In the genomic region with DNA sequence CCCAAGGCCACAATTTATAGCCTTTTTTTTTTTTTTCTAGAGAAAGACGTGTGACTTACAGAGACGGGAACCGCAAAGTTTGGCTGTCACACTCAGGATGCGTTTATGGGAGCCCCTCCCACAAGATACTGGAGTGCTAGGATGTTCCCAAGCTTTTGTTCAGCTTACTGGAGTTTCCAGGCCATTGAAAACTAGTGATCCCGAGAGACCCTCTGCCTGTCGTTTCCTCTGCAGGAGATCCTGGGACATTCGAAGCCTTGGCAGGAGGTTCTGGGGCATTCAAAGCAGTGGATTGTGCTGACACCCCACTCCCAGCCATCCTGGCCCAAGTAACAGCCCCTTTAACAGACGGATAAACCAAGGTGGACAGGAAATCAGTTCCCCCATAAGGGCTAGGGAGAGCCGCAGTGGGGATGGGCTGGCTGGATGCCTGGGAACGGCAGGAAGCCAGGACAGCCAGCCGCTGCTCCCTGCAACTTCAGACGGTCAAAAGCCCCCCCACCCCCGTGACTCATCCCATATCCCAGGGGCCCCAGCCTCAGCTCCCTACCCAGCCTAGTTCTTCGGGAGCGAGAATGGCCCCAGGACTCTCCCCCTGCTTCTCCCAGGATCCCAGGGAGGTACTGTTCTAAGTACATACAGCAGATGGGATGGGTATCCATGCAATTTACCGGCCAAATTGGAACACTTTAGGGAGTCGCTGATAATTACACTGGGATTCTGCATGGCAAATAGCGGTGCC, we compare ENCODE assay signal across 8 mouse cellular contexts. TPM values are rescaled to one million over a fixed set of nuclear protein-coding genes. Genes with fewer than 3 reads are reported as not detected.
A peak's percentile ranks its signal among the peaks of the same experiment; 100 is the strongest.
DNase-seq lines count a peak whose midpoint lies in the region; ATAC-seq and TF ChIP-seq lines count a peak whose summit lies in the region.

No protein-coding gene starts in this region.

- peak; percentile 32; the same call in 1 of the 2 replicates for ATAC-seq in embryonic facial prominence, embryonic 11.5 days (replicated peaks; ENCODE audit: insufficient number of reproducible peaks, low FRiP score, low TSS enrichment, low read depth)
- ATAC-seq in heart, embryonic 12.5 days (ENCODE audit: insufficient number of reproducible peaks, low FRiP score), result peak; percentile 44
- no peak for ATAC-seq in midbrain, embryonic 15.5 days (replicated peaks)

- H3K9me3 ChIP-seq in embryonic facial prominence, embryonic 11.5 days (replicated peaks; ENCODE audit: control insufficient read depth, low read length), result no peaks in the 10 kb centered on the region
- H3K9me3 ChIP-seq in heart, embryonic 12.5 days (replicated peaks), result no peaks in the 10 kb centered on the region
- no peaks in the 10 kb centered on the region for H3K9me3 ChIP-seq in midbrain, embryonic 15.5 days

- no peak for TF ChIP-seq CTCF in kidney, adult 2 months (conservative IDR thresholded peaks at IDR 0.05; ENCODE audit: insufficient read depth, insufficient read length, low read depth, low read length)
- TF ChIP-seq CTCF in thymus, adult 2 months (IDR thresholded peaks at IDR 0.05; ENCODE audit: borderline replicate concordance, control insufficient read depth, extremely low read depth, insufficient read depth, low read length, poor library complexity), result no peak

- H3K4me2 ChIP-seq in embryonic facial prominence, embryonic 11.5 days (ENCODE audit: low read depth, low read length), result peak overlapping the region; percentile 38
- peak overlapping the region; percentile 68 for H3K4me2 ChIP-seq in heart, embryonic 12.5 days
- peak overlapping the region; percentile 42 for H3K4me2 ChIP-seq in midbrain, embryonic 15.5 days

- H3K4me3 ChIP-seq in kidney, adult 2 months (ENCODE audit: insufficient read depth, low read depth, low read length), result peak overlapping the region; percentile 55
- H3K4me3 ChIP-seq in embryonic facial prominence, embryonic 11.5 days (ENCODE audit: low read depth, low read length), result peak overlapping the region; percentile 14; the same call in 1 of the 2 replicates
- H3K4me3 ChIP-seq in heart, embryonic 12.5 days, result peak overlapping the region; percentile 35
- peak overlapping the region; percentile 18; the same call in 1 of the 2 replicates for H3K4me3 ChIP-seq in midbrain, embryonic 15.5 days
- no peak overlapping the region for H3K4me3 ChIP-seq in thymus, adult 2 months (ENCODE audit: control insufficient read depth, insufficient read depth, low read length)

- H3K36me3 ChIP-seq in kidney, adult 2 months (ENCODE audit: control insufficient read depth, insufficient read depth, low read length), result no peaks in the 10 kb centered on the region
- H3K36me3 ChIP-seq in embryonic facial prominence, embryonic 11.5 days (replicated peaks; ENCODE audit: control insufficient read depth, insufficient read depth, low read depth, low read length), result no peaks in the 10 kb centered on the region
- no peaks in the 10 kb centered on the region for H3K36me3 ChIP-seq in heart, embryonic 12.5 days
- no peaks in the 10 kb centered on the region for H3K36me3 ChIP-seq in midbrain, embryonic 15.5 days (replicated peaks)
- no peaks in the 10 kb centered on the region for H3K36me3 ChIP-seq in thymus, adult 2 months (ENCODE audit: control insufficient read depth, insufficient read depth, low read length)

- H3K4me1 ChIP-seq in kidney, adult 2 months (ENCODE audit: control insufficient read depth, insufficient read depth, low read length), result peaks cover 8% of the 10 kb centered on the region; the same call in 1 of the 2 replicates
- peaks cover 2% of the 10 kb centered on the region; the same call in 1 of the 2 replicates for H3K4me1 ChIP-seq in embryonic facial prominence, embryonic 11.5 days (ENCODE audit: control insufficient read depth, insufficient read depth, low read length)
- peaks cover 36% of the 10 kb centered on the region for H3K4me1 ChIP-seq in heart, embryonic 12.5 days (replicated peaks)
- peaks cover 27% of the 10 kb centered on the region for H3K4me1 ChIP-seq in midbrain, embryonic 15.5 days
- peaks cover 17% of the 10 kb centered on the region for H3K4me1 ChIP-seq in thymus, adult 2 months (replicated peaks; ENCODE audit: control insufficient read depth, insufficient read depth, low read length)

- 0 out of 2 replicates have a peak overlapping the region, but pooled peaks have one; percentile 33 for H3K27ac ChIP-seq in kidney, adult 2 months (ENCODE audit: insufficient read depth, low read depth, low read length)
- no peak overlapping the region for H3K27ac ChIP-seq in embryonic facial prominence, embryonic 11.5 days (replicated peaks; ENCODE audit: low read depth, low read length)
- peak overlapping the region; percentile 72; the same call in 1 of the 2 replicates for H3K27ac ChIP-seq in heart, embryonic 12.5 days (ENCODE audit: poor library complexity, severe bottlenecking)
- no peak overlapping the region for H3K27ac ChIP-seq in midbrain, embryonic 15.5 days
- H3K27ac ChIP-seq in thymus, adult 2 months (ENCODE audit: control insufficient read depth, insufficient read depth, low read length), result no peak overlapping the region

- TF ChIP-seq POLR2A in kidney, adult 2 months (IDR thresholded peaks at IDR 0.05; ENCODE audit: low read depth, low read length), result no peak
- TF ChIP-seq POLR2A in thymus, adult 2 months (IDR thresholded peaks at IDR 0.05; ENCODE audit: control insufficient read depth, extremely low read depth, insufficient read depth, low read length, poor library complexity), result no peak

- H3K9ac ChIP-seq in embryonic facial prominence, embryonic 11.5 days (replicated peaks; ENCODE audit: low read length), result peak overlapping the region; percentile 10; the same call in 1 of the 2 replicates
- H3K9ac ChIP-seq in heart, embryonic 12.5 days, result peak overlapping the region; percentile 55
- no peak overlapping the region; the same call in 1 of the 2 replicates for H3K9ac ChIP-seq in midbrain, embryonic 15.5 days

- 26% methylated on average over 18 of the region's 18 CpGs for WGBS in kidney, adult 2 months
- 25% methylated on average over 18 of the region's 18 CpGs for WGBS in embryonic facial prominence, embryonic 11.5 days
- WGBS in heart, embryonic 12.5 days, result 19% methylated on average over 18 of the region's 18 CpGs
- WGBS in midbrain, embryonic 15.5 days, result 15% methylated on average over 18 of the region's 18 CpGs
- WGBS in thymus, adult 2 months, result 61% methylated on average over 18 of the region's 18 CpGs

- no peaks in the 10 kb centered on the region for H3K27me3 ChIP-seq in kidney, adult 2 months (replicated peaks; ENCODE audit: control insufficient read depth, insufficient read depth, low read length)
- no peaks in the 10 kb centered on the region for H3K27me3 ChIP-seq in embryonic facial prominence, embryonic 11.5 days (ENCODE audit: control insufficient read depth, insufficient read depth, low read length)
- no peaks in the 10 kb centered on the region for H3K27me3 ChIP-seq in heart, embryonic 12.5 days (replicated peaks)
- H3K27me3 ChIP-seq in midbrain, embryonic 15.5 days (replicated peaks), result no peaks in the 10 kb centered on the region
- H3K27me3 ChIP-seq in thymus, adult 2 months (ENCODE audit: control insufficient read depth, insufficient read depth, low read length), result no peaks in the 10 kb centered on the region

- peak; percentile 31 for DNase-seq in kidney, adult 2 months
- no peak for DNase-seq in kidney, adult 9 months
- no peak for DNase-seq in embryonic facial prominence, embryonic 11.5 days (ENCODE audit: low spot score)
- peak; percentile 37 to 61 for DNase-seq in kidney, postnatal 25 days
- no peak for DNase-seq in spleen, adult 18-20 months
- no peak for DNase-seq in thymus, adult 2 months

RNA-seq across cellular contexts. Expression of a gene that starts 33.3 kb away (rescaled TPM):
- polyA plus RNA-seq in kidney, adult 2 months (2012; rRNA removed), result 217 and 221 TPM in 2 replicates
- 2.2 and 4.3 TPM in 2 replicates for polyA plus RNA-seq in embryonic facial prominence, embryonic 11.5 days (2014; fragmentation: Nextera tagmentation; extraction: Ambion mirVana)
- polyA plus RNA-seq in heart, embryonic 12.5 days (2016; fragmentation: Nextera tagmentation; extraction: Ambion mirVana), result 227 and 231 TPM in 2 replicates
- polyA plus RNA-seq in midbrain, embryonic 15.5 days (2015; fragmentation: Nextera tagmentation; extraction: Ambion mirVana), result 10.1 and 12.4 TPM in 2 replicates
- polyA plus RNA-seq in thymus, adult 2 months (2012; rRNA removed), result 32.8 and 37.6 TPM in 2 replicates

RNA-seq across cellular contexts. Expression of a gene that starts 49.5 kb away (rescaled TPM):
- 2.0 and 2.5 TPM in 2 replicates for polyA plus RNA-seq in kidney, adult 2 months (2012; rRNA removed)
- polyA plus RNA-seq in embryonic facial prominence, embryonic 11.5 days (2014; fragmentation: Nextera tagmentation; extraction: Ambion mirVana), result 1.00 and 1.4 TPM in 2 replicates
- polyA plus RNA-seq in heart, embryonic 12.5 days (2016; fragmentation: Nextera tagmentation; extraction: Ambion mirVana), result 1.1 and 1.5 TPM in 2 replicates
- 1.6 TPM in 2 replicates for polyA plus RNA-seq in midbrain, embryonic 15.5 days (2015; fragmentation: Nextera tagmentation; extraction: Ambion mirVana)
- polyA plus RNA-seq in thymus, adult 2 months (2012; rRNA removed), result 2.2 and 3.1 TPM in 2 replicates

Comparison
In these comparisons a context has a peak if more than half of its experiments do, and no peak if none do; other contexts are left out.
1. DNase-seq: peak in kidney, adult 2 months (single experiment) and kidney, postnatal 25 days (2 of 2); none in kidney, adult 9 months (single experiment), embryonic facial prominence, embryonic 11.5 days (single experiment), spleen, adult 18-20 months (0 of 2) and thymus, adult 2 months (single experiment).
2. H3K27ac ChIP-seq: peak in kidney, adult 2 months (single experiment) and heart, embryonic 12.5 days (single experiment); none in embryonic facial prominence, embryonic 11.5 days (single experiment), midbrain, embryonic 15.5 days (single experiment) and thymus, adult 2 months (single experiment).
3. Peak in every context shown above with its lines, with median percentiles within 50 percentile points of each other: H3K4me2 ChIP-seq.